ENCODE assay signal across 22 mouse cellular contexts in genomic region chr13:34414533-34414932, GRCm38 (mm10).
"Had no signal": no experiment of that assay in that cellular context is flagged by ENCODE, and none has a peak within 500 bp of the region (broad histone marks: within the 10 kb centered on the region; RNA-seq: fewer than 3 reads in every experiment).

No protein-coding gene starts in this region.

- H3K27me3 ChIP-seq: kidney, embryonic 15.5 days; limb, embryonic 12.5 days; limb, embryonic 15.5 days; lung, embryonic 15.5 days; megakaryocyte, embryonic 14.5 days; midbrain, embryonic 13.5 days; neural tube, embryonic 13.5 days had no signal

- H3K9ac ChIP-seq: kidney, embryonic 15.5 days; limb, embryonic 12.5 days; limb, embryonic 15.5 days; lung, embryonic 15.5 days; midbrain, embryonic 13.5 days; neural tube, embryonic 13.5 days had no signal

- H3K27ac ChIP-seq: kidney, embryonic 15.5 days; limb, embryonic 12.5 days; limb, embryonic 15.5 days; lung, embryonic 15.5 days; midbrain, embryonic 10.5 days; midbrain, embryonic 13.5 days; neural tube, embryonic 13.5 days; stomach, postnatal 0 days had no signal

- H3K4me3 ChIP-seq: kidney, embryonic 15.5 days; limb, embryonic 12.5 days; limb, embryonic 15.5 days; lung, embryonic 15.5 days; megakaryocyte, embryonic 14.5 days; midbrain, embryonic 10.5 days; midbrain, embryonic 13.5 days; myocyte; neural tube, embryonic 13.5 days had no signal

- H3K36me3 ChIP-seq: kidney, embryonic 15.5 days; limb, embryonic 12.5 days; limb, embryonic 15.5 days; lung, embryonic 15.5 days; midbrain, embryonic 10.5 days; midbrain, embryonic 13.5 days; neural tube, embryonic 13.5 days had no signal

- ATAC-seq: intestine, postnatal 0 days; midbrain, embryonic 13.5 days; midbrain, embryonic 16.5 days had no signal

- H3K9me3 ChIP-seq: kidney, embryonic 15.5 days; limb, embryonic 12.5 days; limb, embryonic 15.5 days; lung, embryonic 15.5 days; megakaryocyte, embryonic 14.5 days; midbrain, embryonic 10.5 days; midbrain, embryonic 13.5 days; neural tube, embryonic 13.5 days had no signal

- H3K4me2 ChIP-seq: kidney, embryonic 15.5 days; limb, embryonic 12.5 days; limb, embryonic 15.5 days; lung, embryonic 15.5 days; midbrain, embryonic 13.5 days; neural tube, embryonic 13.5 days had no signal

- H3K4me1 ChIP-seq: kidney, embryonic 15.5 days; limb, embryonic 12.5 days; limb, embryonic 15.5 days; lung, embryonic 15.5 days; midbrain, embryonic 10.5 days; midbrain, embryonic 13.5 days; neural tube, embryonic 13.5 days had no signal

- DNase-seq: kidney, adult 8-10 months; kidney, postnatal 14 days; kidney, postnatal 4 days; left cerebral cortex, postnatal 4 days; lung, adult 18-20 months; lung, postnatal 10 days; lung, postnatal 36 days; right cerebral cortex, postnatal 4 days; thymus, adult 2 months; thymus, postnatal 25 days had no signal
